Mouse (Mus musculus): ENCODE measurements around the gene Gspt1. TPM values are rescaled to one million over a fixed set of nuclear protein-coding genes. Genes with fewer than 3 reads are reported as not detected.

Gspt1 gene
- polyA plus RNA-seq, 1 experiment from 2014 or later: 111 TPM

DNA sequence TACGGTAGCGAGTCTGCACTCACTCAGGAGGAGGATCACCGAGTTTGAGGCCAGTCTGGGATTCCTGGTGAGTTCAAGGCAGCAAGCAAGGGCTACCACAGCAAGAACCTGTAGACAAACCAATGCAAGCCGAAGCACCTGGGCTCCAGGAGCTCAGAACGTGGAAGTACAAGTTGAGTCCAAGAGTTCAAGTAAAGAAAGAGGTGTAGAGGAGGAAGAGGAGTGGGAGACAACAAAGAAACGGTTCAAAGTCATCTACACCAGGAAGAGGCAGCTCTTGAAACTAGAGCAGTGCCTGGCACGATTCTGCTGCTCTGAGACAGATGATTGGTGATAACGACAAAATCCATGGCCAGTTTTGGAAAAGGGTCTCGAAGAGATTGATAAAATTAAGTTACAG, 8.4 kb downstream of the Gspt1 start:
- H3K9me3 ChIP-seq (ENCODE audit: control insufficient read depth, low read length): no peaks in the 10 kb centered on the region
- ATAC-seq (replicated peaks; ENCODE audit: low FRiP score) (no peak), DNase-seq (ENCODE audit: low spot score) (no peak)
- H3K4me1 ChIP-seq (replicated peaks; ENCODE audit: control insufficient read depth, insufficient read depth, low read length): no peaks in the 10 kb centered on the region
- no peak overlapping the region for H3K27ac ChIP-seq (ENCODE audit: low read depth, low read length)
- H3K27me3 ChIP-seq (ENCODE audit: control insufficient read depth, insufficient read depth, low read length): no peaks in the 10 kb centered on the region
- H3K4me3 ChIP-seq (ENCODE audit: low read depth, low read length): no peak overlapping the region
- H3K4me2 ChIP-seq (ENCODE audit: low read depth, low read length, severe bottlenecking): no peak overlapping the region
- no peak overlapping the region for H3K9ac ChIP-seq (ENCODE audit: low read length)
- H3K36me3 ChIP-seq (ENCODE audit: control insufficient read depth, insufficient read depth, low read length): no peaks in the 10 kb centered on the region
- WGBS: 91% methylated on average over 9 of the region's 9 CpGs

DNA sequence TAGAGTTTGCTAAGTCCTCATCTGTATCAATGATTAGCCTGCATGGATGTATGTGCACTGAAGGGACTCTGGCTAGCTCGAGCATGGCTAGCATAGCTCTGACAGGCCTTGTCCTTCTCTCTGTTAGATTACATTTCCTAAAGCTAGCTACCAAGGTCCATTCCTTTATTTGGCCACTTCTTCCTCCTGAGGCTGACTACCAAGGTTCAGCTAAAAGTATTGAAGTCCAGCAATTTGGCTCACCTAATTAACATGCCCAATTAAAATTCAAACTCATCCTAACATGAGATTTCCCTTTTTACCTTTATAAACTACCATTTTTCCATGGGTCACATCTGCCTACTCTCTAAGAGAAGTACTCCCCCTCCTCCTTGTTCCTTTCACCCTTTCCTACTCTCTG, 11.7 kb downstream of the Gspt1 start:
- no peak overlapping the region for H3K9ac ChIP-seq (ENCODE audit: low read length)
- no peak for DNase-seq (ENCODE audit: low spot score)
- no peaks in the 10 kb centered on the region for H3K27me3 ChIP-seq (ENCODE audit: control insufficient read depth, insufficient read depth, low read length)
- H3K27ac ChIP-seq (ENCODE audit: low read depth, low read length): no peak overlapping the region
- no peak overlapping the region for H3K4me3 ChIP-seq (ENCODE audit: low read depth, low read length)
- H3K4me1 ChIP-seq (replicated peaks; ENCODE audit: control insufficient read depth, insufficient read depth, low read length): no peaks in the 10 kb centered on the region
- WGBS: 100% methylated on average over 1 of the region's 1 CpGs
- ATAC-seq (replicated peaks; ENCODE audit: low FRiP score): no peak
- no peaks in the 10 kb centered on the region for H3K9me3 ChIP-seq (ENCODE audit: control insufficient read depth, low read length)
- H3K4me2 ChIP-seq (ENCODE audit: low read depth, low read length, severe bottlenecking): no peak overlapping the region
- H3K36me3 ChIP-seq (ENCODE audit: control insufficient read depth, insufficient read depth, low read length): no peaks in the 10 kb centered on the region; the same call in 1 of the 2 replicates

DNA sequence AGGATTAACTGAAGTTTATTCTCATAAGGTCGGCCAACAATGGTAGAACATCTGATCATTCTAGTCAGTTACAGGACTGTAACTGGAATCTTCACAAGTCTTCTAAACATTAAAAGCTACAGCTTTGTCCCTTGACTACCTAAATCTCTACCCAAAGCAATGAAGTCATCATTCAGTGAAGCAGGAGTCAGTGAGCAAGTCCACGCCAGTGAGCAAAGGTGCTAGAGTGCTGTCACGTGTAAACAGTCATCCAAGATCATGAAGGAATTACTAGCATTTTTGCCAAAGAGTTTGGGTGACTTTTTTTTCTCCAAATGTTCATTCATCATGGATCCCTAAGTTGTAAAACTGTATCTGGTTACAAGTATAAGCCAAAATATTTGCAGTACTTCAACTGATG, 36.3 kb downstream of the Gspt1 start:
- Histone ChIP-seq H3K27me3 (ENCODE audit: control insufficient read depth, insufficient read depth, low read length) (no peaks in the 10 kb centered on the region), H3K36me3 (ENCODE audit: control insufficient read depth, insufficient read depth, low read length) (peaks cover 3% of the 10 kb centered on the region; the same call in 1 of the 2 replicates), H3K4me2 (ENCODE audit: low read depth, low read length, severe bottlenecking) (no peak overlapping the region), H3K9me3 (ENCODE audit: control insufficient read depth, low read length) (no peaks in the 10 kb centered on the region), H3K4me3 (ENCODE audit: low read depth, low read length) (no peak overlapping the region), H3K4me1 (replicated peaks; ENCODE audit: control insufficient read depth, insufficient read depth, low read length) (no peaks in the 10 kb centered on the region), H3K9ac (ENCODE audit: low read length) (no peak overlapping the region), H3K27ac (ENCODE audit: low read depth, low read length) (no peak overlapping the region)
- DNase-seq (ENCODE audit: low spot score): no peak
- no peak for ATAC-seq (replicated peaks; ENCODE audit: low FRiP score)
- WGBS: 84% methylated on average over 3 of the region's 3 CpGs

DNA sequence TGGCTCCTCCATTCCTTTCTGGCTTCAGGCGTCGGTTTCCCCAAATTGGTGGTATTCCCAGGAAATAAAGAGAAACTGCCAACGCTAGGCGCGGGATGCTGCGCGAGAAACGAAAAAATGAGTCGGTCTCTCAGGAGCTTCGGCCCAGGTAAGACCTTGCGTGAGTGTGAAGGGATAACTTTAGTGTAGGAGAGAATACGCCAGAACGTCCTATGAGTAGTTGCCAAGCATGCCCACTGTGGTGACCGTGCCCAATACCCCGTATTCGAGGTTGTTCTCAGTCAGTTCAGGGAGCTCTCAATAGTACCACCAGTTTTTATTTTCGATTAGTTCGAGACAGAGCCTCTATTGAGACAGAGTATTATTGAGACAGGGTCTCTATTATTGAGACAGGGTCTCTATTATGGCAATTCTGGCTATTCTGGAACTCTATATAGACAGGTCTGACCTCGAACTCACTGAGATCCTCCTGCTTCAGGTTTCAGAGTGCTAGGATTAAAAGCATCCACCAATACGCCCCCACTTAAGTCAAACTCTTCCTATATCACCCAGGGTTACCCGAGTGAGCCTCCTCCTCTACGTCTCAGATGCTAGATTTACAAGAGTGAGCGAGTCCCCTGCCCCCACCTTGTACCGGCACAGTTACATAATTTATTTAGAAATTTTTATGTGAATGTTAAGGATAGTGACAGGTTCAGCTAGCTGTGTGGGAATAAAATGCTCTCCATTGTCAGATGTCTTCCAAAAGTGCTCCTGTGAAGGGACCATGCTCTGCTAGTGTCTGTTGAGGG, 50.3 kb downstream of the Gspt1 start:
- H3K36me3 ChIP-seq (ENCODE audit: control insufficient read depth, insufficient read depth, low read length): no peaks in the 10 kb centered on the region; the same call in 1 of the 2 replicates
- H3K9ac ChIP-seq (ENCODE audit: low read length): peak overlapping the region; percentile 86
- H3K4me3 ChIP-seq (ENCODE audit: low read depth, low read length): peak overlapping the region; percentile 72
- H3K27ac ChIP-seq (ENCODE audit: low read depth, low read length): no peak overlapping the region; the same call in 1 of the 2 replicates
- peaks cover 5% of the 10 kb centered on the region for H3K4me1 ChIP-seq (replicated peaks; ENCODE audit: control insufficient read depth, insufficient read depth, low read length)
- DNase-seq (ENCODE audit: low spot score) (peak; percentile 32), ATAC-seq (replicated peaks; ENCODE audit: low FRiP score) (peak; percentile 53)
- H3K27me3 ChIP-seq (ENCODE audit: control insufficient read depth, insufficient read depth, low read length): no peaks in the 10 kb centered on the region
- WGBS: 12% methylated on average over 24 of the region's 24 CpGs
- H3K9me3 ChIP-seq (ENCODE audit: control insufficient read depth, low read length): no peaks in the 10 kb centered on the region
- H3K4me2 ChIP-seq (ENCODE audit: low read depth, low read length, severe bottlenecking): peak overlapping the region; percentile 69

DNA sequence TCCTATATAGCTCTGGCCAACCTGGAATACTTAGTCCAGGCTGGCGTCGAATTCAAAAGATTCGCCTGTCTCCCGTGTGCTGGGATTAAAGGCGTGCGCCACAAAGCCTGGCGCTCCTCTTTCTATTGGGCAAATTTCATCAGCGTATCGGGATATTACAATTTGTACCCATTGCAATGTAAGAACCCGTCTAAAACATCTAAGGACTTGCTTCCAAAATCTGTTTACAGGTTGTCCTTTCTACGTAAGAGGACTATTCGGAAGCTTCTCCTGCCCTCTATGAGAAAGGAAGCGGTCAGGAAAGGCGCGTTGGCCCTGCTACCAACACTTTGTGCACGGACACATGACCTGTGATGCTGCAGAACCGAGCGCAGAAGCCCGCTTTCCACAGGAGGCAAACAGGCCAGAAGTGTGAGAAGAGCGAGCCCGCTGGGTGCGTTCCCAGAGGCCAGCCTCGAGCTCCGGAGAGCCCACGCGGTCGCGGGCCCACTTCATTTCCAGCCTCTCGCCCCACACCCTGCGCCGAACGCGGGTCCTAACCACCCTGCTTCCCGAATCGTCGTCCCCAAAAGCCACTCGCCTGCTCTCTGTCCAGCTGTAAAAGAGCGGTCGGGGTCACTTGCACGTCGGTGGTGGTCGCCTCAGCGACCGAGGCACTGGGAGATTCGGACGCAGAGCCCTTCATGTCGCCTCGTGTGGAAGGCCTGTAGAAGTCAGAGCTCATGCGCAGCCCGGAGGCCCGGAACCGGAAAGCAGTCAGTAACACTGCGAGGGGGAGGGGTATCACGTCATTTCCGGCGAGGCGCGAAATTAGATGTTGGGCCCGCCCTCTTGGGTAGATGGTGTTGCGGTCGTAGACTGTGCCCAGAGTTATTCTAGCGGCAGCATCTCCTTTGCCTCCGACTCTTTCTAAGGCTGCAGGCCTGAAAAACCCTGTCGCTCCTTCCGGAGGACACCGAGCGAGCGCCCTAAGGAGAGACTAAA, 51.3 kb downstream of the Gspt1 start, which contains the start of gene Rsl1d1:
Gene Rsl1d1 (minus strand): TSS at position 761 of the 984 bp plus-strand sequence.
- peak within 1 kb of the TSS; percentile 37; the same call in 1 of the 2 replicates for H3K27ac ChIP-seq (ENCODE audit: low read depth, low read length)
- no peaks in the 10 kb centered on the region for H3K27me3 ChIP-seq (ENCODE audit: control insufficient read depth, insufficient read depth, low read length)
- H3K9ac ChIP-seq (ENCODE audit: low read length): peak within 1 kb of the TSS; percentile 86
- DNase-seq (ENCODE audit: low spot score) (peak; percentile 96), ATAC-seq (replicated peaks; ENCODE audit: low FRiP score) (peak; percentile 99)
- H3K4me3 ChIP-seq (ENCODE audit: low read depth, low read length): peak within 1 kb of the TSS; percentile 72
- H3K4me2 ChIP-seq (ENCODE audit: low read depth, low read length, severe bottlenecking): peak within 1 kb of the TSS; percentile 85
- H3K9me3 ChIP-seq (ENCODE audit: control insufficient read depth, low read length): no peaks in the 10 kb centered on the region
- H3K4me1 ChIP-seq (replicated peaks; ENCODE audit: control insufficient read depth, insufficient read depth, low read length): peaks cover 5% of the 10 kb centered on the region
- under 1% methylated on average over 68 of the region's 68 CpGs for WGBS
- peaks cover 7% of the 10 kb centered on the region; the same call in 1 of the 2 replicates for H3K36me3 ChIP-seq (ENCODE audit: control insufficient read depth, insufficient read depth, low read length)

DNA sequence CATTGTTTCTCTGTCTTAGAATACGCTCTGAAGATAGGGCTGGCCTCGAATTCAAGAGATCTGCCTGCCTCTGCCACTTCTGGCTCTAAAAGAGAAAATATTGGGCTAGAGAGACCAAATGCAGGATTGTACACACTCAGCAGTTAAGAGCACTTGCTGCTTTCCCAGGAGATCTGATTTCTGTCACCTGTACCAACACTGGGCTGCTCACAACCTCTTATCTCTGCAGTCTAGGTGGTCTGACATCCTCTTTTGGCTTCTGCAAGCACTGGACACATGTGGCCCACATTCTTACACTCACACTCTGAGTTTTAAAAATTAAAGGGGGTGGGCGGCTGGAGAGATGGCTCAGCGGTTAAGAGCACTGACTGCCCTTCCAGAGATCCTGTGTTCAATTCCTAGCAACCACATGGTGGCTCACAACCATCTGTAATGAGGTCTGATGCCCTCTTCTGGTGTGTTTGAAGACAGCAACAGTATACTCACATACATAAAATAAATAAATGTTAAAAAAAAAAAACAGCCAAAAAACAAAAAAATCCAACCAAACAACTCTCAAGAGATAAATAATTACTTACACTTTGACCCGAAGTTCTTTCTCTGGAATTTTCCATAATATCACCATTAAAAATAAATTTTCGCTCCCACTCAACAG, 52.3 kb downstream of the Gspt1 start:
- ATAC-seq (replicated peaks; ENCODE audit: low FRiP score) (no peak), DNase-seq (ENCODE audit: low spot score) (peak; percentile 19)
- Histone ChIP-seq H3K4me3 (ENCODE audit: low read depth, low read length) (peak overlapping the region; percentile 72), H3K4me1 (replicated peaks; ENCODE audit: control insufficient read depth, insufficient read depth, low read length) (peaks cover 5% of the 10 kb centered on the region), H3K9ac (ENCODE audit: low read length) (peak overlapping the region; percentile 86; the same call in 1 of the 2 replicates), H3K4me2 (ENCODE audit: low read depth, low read length, severe bottlenecking) (peak overlapping the region; percentile 85), H3K36me3 (ENCODE audit: control insufficient read depth, insufficient read depth, low read length) (peaks cover 9% of the 10 kb centered on the region; the same call in 1 of the 2 replicates), H3K27ac (ENCODE audit: low read depth, low read length) (no peak overlapping the region), H3K27me3 (ENCODE audit: control insufficient read depth, insufficient read depth, low read length) (no peaks in the 10 kb centered on the region), H3K9me3 (ENCODE audit: control insufficient read depth, low read length) (no peaks in the 10 kb centered on the region)
- WGBS: 70% methylated on average over 6 of the region's 6 CpGs

DNA sequence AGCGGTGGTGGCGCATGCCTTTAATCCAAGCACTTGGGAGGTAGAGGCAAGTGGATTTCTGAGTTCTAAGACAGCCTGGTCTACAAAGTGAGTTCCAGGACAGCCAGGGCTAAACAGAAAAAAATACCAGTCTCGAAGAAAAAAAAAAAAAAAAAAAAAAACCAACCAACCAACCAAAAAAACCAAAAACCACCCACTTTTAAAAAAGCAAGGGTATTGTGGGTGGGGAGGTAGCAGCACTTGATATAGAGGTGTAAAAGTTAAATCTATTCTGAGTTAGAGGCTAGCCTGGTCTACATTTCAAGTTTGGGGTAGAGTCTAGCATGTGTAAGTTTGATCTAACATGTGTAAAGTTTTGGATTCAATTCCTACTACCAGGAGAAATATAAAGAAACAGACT, 53.9 kb downstream of the Gspt1 start:
- Histone ChIP-seq H3K9me3 (ENCODE audit: control insufficient read depth, low read length) (no peaks in the 10 kb centered on the region), H3K9ac (ENCODE audit: low read length) (no peak overlapping the region), H3K4me2 (ENCODE audit: low read depth, low read length, severe bottlenecking) (no peak overlapping the region), H3K4me1 (replicated peaks; ENCODE audit: control insufficient read depth, insufficient read depth, low read length) (peaks cover 5% of the 10 kb centered on the region), H3K36me3 (ENCODE audit: control insufficient read depth, insufficient read depth, low read length) (peaks cover 10% of the 10 kb centered on the region), H3K27ac (ENCODE audit: low read depth, low read length) (no peak overlapping the region), H3K27me3 (ENCODE audit: control insufficient read depth, insufficient read depth, low read length) (no peaks in the 10 kb centered on the region), H3K4me3 (ENCODE audit: low read depth, low read length) (no peak overlapping the region)
- WGBS: 84% methylated on average over 3 of the region's 3 CpGs
- ATAC-seq (replicated peaks; ENCODE audit: low FRiP score): no peak
- DNase-seq (ENCODE audit: low spot score): no peak

DNA sequence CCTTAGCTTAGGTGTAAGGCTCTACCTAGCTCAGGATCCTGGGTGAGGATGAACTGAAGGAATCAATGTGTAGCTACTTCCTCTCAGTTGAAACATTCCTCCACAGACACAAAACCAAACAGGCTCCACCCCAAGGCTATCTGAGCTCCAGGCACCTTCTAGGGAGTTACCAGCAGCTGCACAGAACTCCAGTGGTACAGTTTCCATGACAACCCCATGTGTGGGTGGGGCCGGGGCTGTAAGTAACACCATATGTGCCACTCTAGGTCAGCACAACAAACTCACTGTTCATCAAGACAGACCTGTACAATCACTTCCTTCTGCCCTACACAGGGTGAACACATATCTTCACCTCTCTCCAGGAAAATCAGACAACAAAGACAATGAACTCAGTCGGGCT, 55.7 kb downstream of the Gspt1 start:
- Histone ChIP-seq H3K9me3 (ENCODE audit: control insufficient read depth, low read length) (no peaks in the 10 kb centered on the region), H3K27ac (ENCODE audit: low read depth, low read length) (no peak overlapping the region), H3K9ac (ENCODE audit: low read length) (no peak overlapping the region), H3K36me3 (ENCODE audit: control insufficient read depth, insufficient read depth, low read length) (peaks cover 24% of the 10 kb centered on the region), H3K27me3 (ENCODE audit: control insufficient read depth, insufficient read depth, low read length) (no peaks in the 10 kb centered on the region), H3K4me1 (replicated peaks; ENCODE audit: control insufficient read depth, insufficient read depth, low read length) (no peaks in the 10 kb centered on the region; the same call in 1 of the 2 replicates), H3K4me3 (ENCODE audit: low read depth, low read length) (no peak overlapping the region), H3K4me2 (ENCODE audit: low read depth, low read length, severe bottlenecking) (no peak overlapping the region)
- 67% methylated on average over 2 of the region's 2 CpGs for WGBS
- DNase-seq (ENCODE audit: low spot score): peak; percentile 48
- no peak for ATAC-seq (replicated peaks; ENCODE audit: low FRiP score)

Measured in forebrain, embryonic 11.5 days (tissue).